Mouse (Mus musculus): Measurements from ENCODE around the gene Cyp39a1. TPM values are rescaled to one million over a fixed set of nuclear protein-coding genes. Genes with fewer than 3 reads are reported as not detected.
A peak's percentile ranks its signal among the peaks of the same experiment; 100 is the strongest.

Cyp39a1 gene
- polyA plus RNA-seq (2016; fragmentation: Nextera tagmentation; extraction: Ambion mirVana) = 31.4 and 34.3 TPM in 2 replicates

DNA sequence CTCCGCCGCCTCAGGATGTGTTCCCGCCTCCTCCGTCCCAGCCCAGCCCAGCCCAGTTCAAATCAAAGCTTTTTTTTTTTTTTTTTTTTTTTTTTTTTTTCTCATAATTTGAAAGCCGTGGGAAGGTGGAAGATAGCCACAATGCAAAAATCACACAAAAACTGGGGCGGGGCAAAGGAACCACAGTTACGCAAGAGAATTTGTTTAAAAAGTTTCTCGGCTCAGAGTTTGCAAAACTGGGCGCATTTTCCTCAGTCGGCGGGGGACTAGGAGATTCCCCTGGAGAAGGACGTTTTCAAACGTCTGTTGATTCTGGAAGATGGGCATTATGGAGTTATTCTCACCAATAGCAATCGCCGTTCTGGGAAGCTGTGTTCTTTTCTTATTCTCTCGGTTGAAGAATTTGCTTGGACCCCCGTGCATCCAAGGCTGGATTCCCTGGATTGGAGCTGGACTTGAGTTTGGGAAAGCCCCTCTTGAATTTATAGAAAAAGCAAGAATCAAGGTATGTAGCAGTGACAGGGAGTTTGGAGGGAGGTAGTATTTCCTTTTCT is at the start of gene Cyp39a1:
Cyp39a1 (plus strand) TSS at position 136 of the 554 bp plus-strand sequence.
- Histone ChIP-seq H3K4me3 (peak within 1 kb of the TSS; percentile 77), H3K9ac (replicated peaks) (peak within 1 kb of the TSS; percentile 88), H3K36me3 (peaks cover 11% of the 10 kb centered on the region), H3K27me3 (no peaks in the 10 kb centered on the region), H3K27ac (replicated peaks) (peak within 1 kb of the TSS; percentile 64), H3K9me3 (no peaks in the 10 kb centered on the region), H3K4me2 (replicated peaks) (peak within 1 kb of the TSS; percentile 72), H3K4me1 (peaks cover 27% of the 10 kb centered on the region)
- ATAC-seq (ENCODE audit: low FRiP score, low read depth) = no peak; the same call in 1 of the 2 replicates
- under 1% methylated on average over 17 of the region's 17 CpGs for WGBS

GRCm38 (mm10) chr17:43619156-43619555 is 48.1 kb upstream of the Cyp39a1 start:
- no peak for ATAC-seq (ENCODE audit: low FRiP score, low read depth)
- H3K27me3 ChIP-seq = no peaks in the 10 kb centered on the region
- no peaks in the 10 kb centered on the region for H3K36me3 ChIP-seq
- H3K27ac ChIP-seq (replicated peaks) = no peak overlapping the region
- no peaks in the 10 kb centered on the region for H3K4me1 ChIP-seq
- H3K4me3 ChIP-seq = no peak overlapping the region
- H3K4me2 ChIP-seq (replicated peaks) = no peak overlapping the region
- no peaks in the 10 kb centered on the region for H3K9me3 ChIP-seq
- WGBS = 92% methylated on average over 9 of the region's 9 CpGs
- no peak overlapping the region for H3K9ac ChIP-seq (replicated peaks)

DNA sequence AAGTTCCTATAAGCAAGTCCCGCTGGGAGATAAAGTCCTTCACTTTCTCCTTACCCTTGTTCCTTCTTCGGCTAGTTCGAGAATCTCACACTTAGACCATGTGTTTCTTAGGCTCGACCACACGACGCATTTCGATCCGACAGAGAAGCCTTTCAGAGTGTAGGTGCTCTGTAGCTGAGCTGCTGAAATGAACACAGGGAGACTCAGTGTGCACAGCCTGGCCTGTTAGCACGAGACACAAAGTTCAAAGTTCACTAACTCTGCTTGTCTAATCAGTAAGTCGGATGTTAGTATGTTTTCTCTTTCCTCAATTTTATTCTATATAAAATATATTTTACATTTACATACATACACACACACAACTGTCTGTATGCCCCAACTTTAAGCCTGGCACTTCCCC is 45.1 kb upstream of the Cyp39a1 start:
- Histone ChIP-seq H3K9me3 (no peaks in the 10 kb centered on the region), H3K4me1 (no peaks in the 10 kb centered on the region), H3K4me3 (no peak overlapping the region), H3K27me3 (peaks cover 3% of the 10 kb centered on the region; the same call in 1 of the 2 replicates), H3K9ac (replicated peaks) (no peak overlapping the region), H3K27ac (replicated peaks) (no peak overlapping the region), H3K36me3 (no peaks in the 10 kb centered on the region), H3K4me2 (replicated peaks) (no peak overlapping the region)
- no peak for ATAC-seq (ENCODE audit: low FRiP score, low read depth)
- WGBS = 95% methylated on average over 10 of the region's 10 CpGs

- Histone ChIP-seq H3K4me1 (peaks cover 14% of the 10 kb centered on the region), H3K9me3 (no peaks in the 10 kb centered on the region), H3K27ac (replicated peaks) (no peak overlapping the region), H3K27me3 (peaks cover 51% of the 10 kb centered on the region), H3K4me3 (no peak overlapping the region), H3K36me3 (no peaks in the 10 kb centered on the region), H3K4me2 (replicated peaks) (no peak overlapping the region), H3K9ac (replicated peaks) (no peak overlapping the region)
- ATAC-seq (ENCODE audit: low FRiP score, low read depth) = no peak
- WGBS = 93% methylated on average over 10 of the region's 10 CpGs
Measured at GRCm38 (mm10) chr17:43628246-43628645, 39.0 kb upstream of the Cyp39a1 start.

- peaks cover 51% of the 10 kb centered on the region for H3K27me3 ChIP-seq
- H3K36me3 ChIP-seq = no peaks in the 10 kb centered on the region
- no peak for ATAC-seq (ENCODE audit: low FRiP score, low read depth)
- peak overlapping the region; percentile 46 for H3K4me3 ChIP-seq
- peak overlapping the region; percentile 47; the same call in 1 of the 2 replicates for H3K9ac ChIP-seq (replicated peaks)
- peak overlapping the region; percentile 74 for H3K4me2 ChIP-seq (replicated peaks)
- H3K4me1 ChIP-seq = peaks cover 14% of the 10 kb centered on the region
- H3K9me3 ChIP-seq = no peaks in the 10 kb centered on the region
- H3K27ac ChIP-seq (replicated peaks) = no peak overlapping the region
- 21% methylated on average over 24 of the region's 24 CpGs for WGBS
Measured at GRCm38 (mm10) chr17:43629026-43629495, 38.2 kb upstream of the Cyp39a1 start.

GRCm38 (mm10) chr17:43629496-43630426 is 37.5 kb upstream of the Cyp39a1 start, which contains the start of gene Tdrd6:
TSS of gene Tdrd6 (minus strand) at chr17:43630299.
- Histone ChIP-seq H3K4me3 (peak within 1 kb of the TSS; percentile 46), H3K9me3 (no peaks in the 10 kb centered on the region), H3K27me3 (peaks cover 51% of the 10 kb centered on the region), H3K36me3 (no peaks in the 10 kb centered on the region), H3K9ac (replicated peaks) (peak within 1 kb of the TSS; percentile 47; the same call in 1 of the 2 replicates), H3K4me2 (replicated peaks) (peak within 1 kb of the TSS; percentile 74), H3K4me1 (peaks cover 14% of the 10 kb centered on the region), H3K27ac (replicated peaks) (no peak within 1 kb of the TSS)
- 4% methylated on average over 83 of the region's 83 CpGs for WGBS
- ATAC-seq (ENCODE audit: low FRiP score, low read depth) = peak; percentile 69

DNA sequence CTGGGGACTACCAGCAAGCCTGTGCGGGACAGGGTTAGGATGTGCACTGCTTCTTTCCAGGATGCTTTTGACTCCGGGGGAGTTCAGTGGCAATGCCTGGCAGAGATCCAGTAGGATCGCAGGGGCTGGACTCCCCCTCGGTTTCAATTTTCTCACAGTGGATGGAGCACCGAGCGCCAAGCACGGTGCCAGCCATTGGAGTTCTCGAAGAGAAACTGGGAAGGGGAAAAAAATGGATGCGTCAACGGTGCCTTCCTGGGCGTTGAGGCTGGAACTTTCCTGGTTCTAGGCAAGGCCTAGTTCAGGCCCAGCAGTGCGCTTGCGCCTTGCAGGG is 36.8 kb upstream of the Cyp39a1 start:
- Histone ChIP-seq H3K4me2 (replicated peaks) (peak overlapping the region; percentile 74), H3K4me3 (peak overlapping the region; percentile 46), H3K9ac (replicated peaks) (peak overlapping the region; percentile 47; the same call in 1 of the 2 replicates), H3K9me3 (no peaks in the 10 kb centered on the region), H3K27ac (replicated peaks) (no peak overlapping the region), H3K36me3 (no peaks in the 10 kb centered on the region), H3K4me1 (peaks cover 14% of the 10 kb centered on the region), H3K27me3 (peaks cover 51% of the 10 kb centered on the region)
- WGBS = 43% methylated on average over 13 of the region's 13 CpGs
- peak; percentile 16; the same call in 1 of the 2 replicates for ATAC-seq (ENCODE audit: low FRiP score, low read depth)

GRCm38 (mm10) chr17:43637146-43637545 is 30.1 kb upstream of the Cyp39a1 start:
- Histone ChIP-seq H3K9me3 (no peaks in the 10 kb centered on the region), H3K4me3 (no peak overlapping the region), H3K27me3 (peaks cover 6% of the 10 kb centered on the region; the same call in 1 of the 2 replicates), H3K9ac (replicated peaks) (no peak overlapping the region), H3K4me2 (replicated peaks) (no peak overlapping the region), H3K36me3 (peaks cover 17% of the 10 kb centered on the region), H3K4me1 (0 out of 2 replicates have a peak, but pooled peaks cover 4% of the 10 kb centered on the region), H3K27ac (replicated peaks) (no peak overlapping the region)
- WGBS = 87% methylated on average over 4 of the region's 4 CpGs
- ATAC-seq (ENCODE audit: low FRiP score, low read depth) = no peak

DNA sequence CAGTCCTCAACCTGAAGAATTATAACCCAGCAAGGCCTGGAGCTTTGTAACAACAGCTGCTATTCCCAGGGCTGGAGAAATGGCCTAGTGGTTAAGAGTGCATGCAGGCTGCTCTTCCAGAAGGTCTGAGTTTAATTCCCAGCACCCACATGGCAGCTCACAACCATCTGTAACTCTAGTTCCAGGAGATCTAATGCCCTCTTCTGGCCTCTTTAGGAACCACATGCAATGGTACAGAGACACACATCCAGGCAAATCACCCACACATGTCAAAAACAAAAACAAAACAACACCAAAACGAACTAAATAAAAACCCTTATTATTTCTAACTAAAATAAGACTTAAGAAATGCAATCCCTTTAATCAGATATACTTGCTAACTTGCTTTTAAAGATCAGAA is 26.4 kb upstream of the Cyp39a1 start:
- 85% methylated on average over 1 of the region's 1 CpGs for WGBS
- no peak for ATAC-seq (ENCODE audit: low FRiP score, low read depth)
- Histone ChIP-seq H3K9ac (replicated peaks) (no peak overlapping the region), H3K36me3 (peaks cover 47% of the 10 kb centered on the region), H3K27ac (replicated peaks) (no peak overlapping the region), H3K4me1 (0 out of 2 replicates have a peak, but pooled peaks cover 4% of the 10 kb centered on the region), H3K4me3 (no peak overlapping the region), H3K9me3 (no peaks in the 10 kb centered on the region), H3K27me3 (no peaks in the 10 kb centered on the region), H3K4me2 (replicated peaks) (no peak overlapping the region)

- WGBS = 79% methylated on average over 7 of the region's 7 CpGs
- no peak for ATAC-seq (ENCODE audit: low FRiP score, low read depth)
- Histone ChIP-seq H3K4me1 (0 out of 2 replicates have a peak, but pooled peaks cover 4% of the 10 kb centered on the region), H3K4me3 (no peak overlapping the region), H3K27ac (replicated peaks) (no peak overlapping the region), H3K36me3 (peaks cover 55% of the 10 kb centered on the region), H3K9me3 (no peaks in the 10 kb centered on the region), H3K4me2 (replicated peaks) (no peak overlapping the region), H3K9ac (replicated peaks) (no peak overlapping the region), H3K27me3 (no peaks in the 10 kb centered on the region)
Measured at GRCm38 (mm10) chr17:43643191-43643590, 24.0 kb upstream of the Cyp39a1 start.

DNA sequence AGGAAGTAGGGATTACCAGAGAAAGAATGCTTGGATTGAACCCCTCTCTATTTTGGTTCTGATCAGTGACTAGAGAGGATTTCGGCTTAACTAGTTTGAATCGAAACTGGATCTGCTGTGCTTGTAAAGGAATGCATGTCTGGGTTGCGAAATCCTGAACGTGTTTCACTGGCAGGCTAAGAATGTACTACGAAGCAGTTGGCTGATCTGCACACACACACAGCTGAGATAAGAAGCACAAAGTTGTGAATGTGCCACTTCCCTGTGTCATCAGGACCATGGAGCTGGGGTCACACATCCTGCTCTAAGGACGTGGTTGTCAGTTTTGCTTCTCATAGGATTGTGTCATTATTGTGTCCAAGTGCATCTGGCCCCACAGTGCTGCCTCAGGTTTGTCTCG is 22.9 kb upstream of the Cyp39a1 start:
- 74% methylated on average over 7 of the region's 7 CpGs for WGBS
- H3K9ac ChIP-seq (replicated peaks) = no peak overlapping the region
- no peaks in the 10 kb centered on the region for H3K9me3 ChIP-seq
- H3K36me3 ChIP-seq = peaks cover 63% of the 10 kb centered on the region
- no peak overlapping the region for H3K4me2 ChIP-seq (replicated peaks)
- no peak overlapping the region for H3K27ac ChIP-seq (replicated peaks)
- H3K27me3 ChIP-seq = no peaks in the 10 kb centered on the region
- no peak overlapping the region for H3K4me3 ChIP-seq
- no peak for ATAC-seq (ENCODE audit: low FRiP score, low read depth)
- H3K4me1 ChIP-seq = 0 out of 2 replicates have a peak, but pooled peaks cover 1% of the 10 kb centered on the region

GRCm38 (mm10) chr17:43645136-43645535 is 22.1 kb upstream of the Cyp39a1 start:
- peaks cover 71% of the 10 kb centered on the region for H3K36me3 ChIP-seq
- H3K27ac ChIP-seq (replicated peaks) = no peak overlapping the region
- H3K4me1 ChIP-seq = no peaks in the 10 kb centered on the region
- H3K9me3 ChIP-seq = no peaks in the 10 kb centered on the region
- H3K4me3 ChIP-seq = no peak overlapping the region
- ATAC-seq (ENCODE audit: low FRiP score, low read depth) = no peak
- no peaks in the 10 kb centered on the region for H3K27me3 ChIP-seq
- no peak overlapping the region for H3K9ac ChIP-seq (replicated peaks)
- 90% methylated on average over 3 of the region's 3 CpGs for WGBS
- no peak overlapping the region for H3K4me2 ChIP-seq (replicated peaks)

All from midbrain, embryonic 12.5 days (tissue).